Mouse (Mus musculus) small intestine, adult 2 months (tissue): Measurements from ENCODE around the gene Ppp1r11. TPM values are rescaled to one million over a fixed set of nuclear protein-coding genes. Genes with fewer than 3 reads are reported as not detected.
"Not testable (repeated sequence)": the region's sequence is repeated elsewhere in the genome, so short reads cannot be mapped to it uniquely, and the experiment has no call there.

Source experiments
- H3K27ac ChIP-seq: fragments of 200-500 bp; 2 replicates; pipeline ENCODE4 v1.5.1; 2012; ENCODE audit warnings: low read depth, low read length, control low read depth, inconsistent platforms; ENCODE audit not compliant: insufficient read depth
- H3K27me3 ChIP-seq: fragments of 200-500 bp; 2 replicates; pipeline ENCODE4 v1.6.1; 2012; ENCODE audit warnings: mild to moderate bottlenecking, moderate library complexity, low read length, inconsistent platforms; ENCODE audit not compliant: control insufficient read depth, insufficient read depth
- H3K36me3 ChIP-seq: fragments of 200-500 bp; 2 replicates; pipeline ENCODE4 v1.6.1; 2012; ENCODE audit warnings: mild to moderate bottlenecking, low read length, control low read depth, inconsistent platforms; ENCODE audit not compliant: control insufficient read depth, insufficient read depth
- H3K4me1 ChIP-seq: fragments of 200-500 bp; 2 replicates; pipeline ENCODE4 v1.6.1; 2012; ENCODE audit warnings: low read length, inconsistent platforms, mixed read lengths; ENCODE audit not compliant: control insufficient read depth, insufficient read depth, insufficient read length
- H3K4me3 ChIP-seq: fragments of 200-500 bp; 2 replicates; pipeline ENCODE4 v1.5.1; 2012; ENCODE audit warnings: low read depth, mild to moderate bottlenecking, control low read depth, inconsistent platforms, low read length, moderate library complexity
- CTCF ChIP-seq: fragments of 200-500 bp; IDR thresholded peaks from 2 replicates; pipeline ENCODE4 v1.5.1; 2012; ENCODE audit warnings: low read depth, mild to moderate bottlenecking, control low read depth, inconsistent platforms, low read length, moderate library complexity, mixed read lengths; ENCODE audit not compliant: insufficient replicate concordance, insufficient read length; ENCODE audit errors: extremely low read depth
- POLR2A ChIP-seq: fragments of 200-500 bp; IDR thresholded peaks from 2 replicates; pipeline ENCODE4 v1.6.1; 2012; ENCODE audit warnings: low read depth, mild to moderate bottlenecking, control low read depth, inconsistent platforms, low read length, moderate library complexity
- WGBS: fragments of 180-500 bp; shearing (Covaris S2); methylation state at CpG from one replicate; pipeline ENCODE4 v1.1.7; 2018; 5-methylcytosine and 5-hydroxymethylcytosine counted together
- polyA plus RNA-seq: library from polyadenylated mRNA; depleted of rRNA; stranded (reverse); fragments of >200 nt; gene quantifications from 2 replicates; pipeline ENCODE4 v1.2.3, GENCODE M21; 2012

The Ppp1r11 gene
- polyA plus RNA-seq, 1 experiment = 31.1 TPM

GRCm38 (mm10) chr17:36992336-36993104 is 41.0 kb upstream of the Ppp1r11 start:
- TF ChIP-seq CTCF = no peak
- TF ChIP-seq POLR2A = no peak

GRCm38 (mm10) chr17:36990630-36991029 is 39.1 kb upstream of the Ppp1r11 start:
- not testable (repeated sequence) for H3K27ac ChIP-seq, H3K36me3 ChIP-seq, H3K4me1 ChIP-seq, H3K4me3 ChIP-seq
- WGBS = 84% methylated on average over 6 of the region's 6 CpGs
- peaks cover 14% of the 10 kb centered on the region; the same call in 1 of the 2 replicates for H3K27me3 ChIP-seq

More at GRCm38 (mm10) chr17:36992336-36993104, 41.0 kb upstream of the Ppp1r11 start:
- no peak overlapping the region for H3K27ac ChIP-seq
- no peak overlapping the region for H3K4me3 ChIP-seq
- H3K36me3 ChIP-seq = no peaks in the 10 kb centered on the region
- 56% methylated on average over 3 of the region's 3 CpGs for WGBS
- H3K4me1 ChIP-seq = peaks cover 3% of the 10 kb centered on the region; the same call in 1 of the 2 replicates
- peaks cover 14% of the 10 kb centered on the region; the same call in 1 of the 2 replicates for H3K27me3 ChIP-seq

GRCm38 (mm10) chr17:36989437-36989836 is 37.9 kb upstream of the Ppp1r11 start, which contains the start of gene H2-M5:
H2-M5 (minus strand) TSS chr17:36989537.
- Histone ChIP-seq H3K4me3 (no peak within 1 kb of the TSS), H3K4me1 (peaks cover 3% of the 10 kb centered on the region; the same call in 1 of the 2 replicates), H3K27me3 (peaks cover 14% of the 10 kb centered on the region; the same call in 1 of the 2 replicates), H3K36me3 (no peaks in the 10 kb centered on the region), H3K27ac (no peak within 1 kb of the TSS)
- 46% methylated on average over 5 of the region's 5 CpGs for WGBS
- TF ChIP-seq CTCF (no peak), POLR2A (no peak)

- peaks cover 14% of the 10 kb centered on the region; the same call in 1 of the 2 replicates for H3K27me3 ChIP-seq
- TF ChIP-seq CTCF = no peak
- no peak for TF ChIP-seq POLR2A
- peaks cover 3% of the 10 kb centered on the region; the same call in 1 of the 2 replicates for H3K4me1 ChIP-seq
- H3K27ac ChIP-seq = no peak overlapping the region
- WGBS = 9% methylated on average over 24 of the region's 24 CpGs
- H3K4me3 ChIP-seq = no peak overlapping the region
- no peaks in the 10 kb centered on the region for H3K36me3 ChIP-seq
These were observed 36.9 kb upstream of the Ppp1r11 start for GRCm38 (mm10) chr17:36988475-36988874.

- TF ChIP-seq CTCF (no peak), POLR2A (no peak)
- 52% methylated on average over 5 of the region's 5 CpGs for WGBS
- peaks cover 5% of the 10 kb centered on the region for H3K4me1 ChIP-seq
These were observed 31.0 kb upstream of the Ppp1r11 start for GRCm38 (mm10) chr17:36982253-36983155.

GRCm38 (mm10) chr17:36981845-36982244 is 30.3 kb upstream of the Ppp1r11 start:
- TF ChIP-seq POLR2A (no peak), CTCF (no peak)
- Histone ChIP-seq H3K4me1 (peaks cover 5% of the 10 kb centered on the region), H3K27ac (no peak overlapping the region), H3K36me3 (no peaks in the 10 kb centered on the region), H3K4me3 (no peak overlapping the region), H3K27me3 (no peaks in the 10 kb centered on the region)
- WGBS = 11% methylated on average over 4 of the region's 4 CpGs

More at GRCm38 (mm10) chr17:36982253-36983155, 31.0 kb upstream of the Ppp1r11 start:
- Histone ChIP-seq H3K4me3 (no peak overlapping the region), H3K36me3 (no peaks in the 10 kb centered on the region), H3K27me3 (no peaks in the 10 kb centered on the region), H3K27ac (no peak overlapping the region)
